ENCODE assay signal across 15 mouse cellular contexts in the genomic region with DNA sequence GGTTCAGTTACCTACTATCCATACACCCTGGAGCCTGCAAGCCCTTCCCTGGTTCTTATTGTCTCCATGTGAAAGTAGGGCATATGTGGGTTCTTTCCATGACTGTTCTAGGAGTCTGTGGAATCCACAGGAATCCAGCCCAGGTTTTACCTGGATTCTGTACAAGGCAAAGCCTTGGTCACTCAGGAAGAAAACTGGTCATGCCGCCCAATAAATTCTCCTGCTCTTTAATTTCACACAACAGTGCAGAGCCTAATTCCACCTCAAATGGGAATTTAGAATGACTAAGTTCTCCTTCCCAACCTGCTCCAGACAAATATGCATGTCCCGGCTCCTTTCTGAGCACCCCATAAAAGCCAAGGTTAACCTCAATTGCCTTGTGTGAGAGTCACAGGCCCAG. TPM values are rescaled to one million over a fixed set of nuclear protein-coding genes. Genes with fewer than 3 reads are reported as not detected.
DNase-seq lines count a peak whose midpoint lies in the region; ATAC-seq and TF ChIP-seq lines count a peak whose summit lies in the region.
"Had no signal": no experiment of that assay in that cellular context is flagged by ENCODE, and none has a peak within 500 bp of the region (broad histone marks: within the 10 kb centered on the region; RNA-seq: fewer than 3 reads in every experiment).

No protein-coding gene starts in this region.

- ATAC-seq in midbrain, embryonic 14.5 days (ENCODE audit: low FRiP score, low TSS enrichment): no peak
- ATAC-seq in midbrain, embryonic 16.5 days: no peak
- no peak for ATAC-seq in forebrain, embryonic 12.5 days (ENCODE audit: low FRiP score)
- ATAC-seq: activated CD4-positive, CD25-positive, alpha-beta regulatory T cell, adult 4 months had no signal

- H3K4me1 ChIP-seq in midbrain, embryonic 14.5 days (ENCODE audit: control insufficient read depth, insufficient read depth, low read length): no peaks in the 10 kb centered on the region
- H3K4me1 ChIP-seq in midbrain, embryonic 16.5 days (ENCODE audit: control insufficient read depth, insufficient read depth, low read length): no peaks in the 10 kb centered on the region
- H3K4me1 ChIP-seq in forebrain, embryonic 12.5 days: 0 out of 2 replicates have a peak, but pooled peaks cover 3% of the 10 kb centered on the region

- H3K4me2 ChIP-seq in midbrain, embryonic 14.5 days (ENCODE audit: low read length): no peak overlapping the region
- no peak overlapping the region for H3K4me2 ChIP-seq in midbrain, embryonic 16.5 days (ENCODE audit: low read length)
- H3K4me2 ChIP-seq in forebrain, embryonic 12.5 days: no peak overlapping the region

- 38% methylated on average over 2 of the region's 2 CpGs for WGBS in midbrain, embryonic 14.5 days
- 37% methylated on average over 2 of the region's 2 CpGs for WGBS in midbrain, embryonic 16.5 days
- WGBS in forebrain, embryonic 12.5 days: 36% methylated on average over 2 of the region's 2 CpGs

- no peak overlapping the region for H3K27ac ChIP-seq in midbrain, embryonic 14.5 days (replicated peaks; ENCODE audit: low read depth, low read length)
- no peak overlapping the region for H3K27ac ChIP-seq in midbrain, embryonic 16.5 days (ENCODE audit: low read length)
- H3K27ac ChIP-seq in layer of hippocampus, adult 2 months: no peak overlapping the region
- no peak overlapping the region for H3K27ac ChIP-seq in forebrain, embryonic 12.5 days
- H3K27ac ChIP-seq: heart, embryonic 10.5 days; midbrain, embryonic 10.5 days had no signal

- no peaks in the 10 kb centered on the region for H3K9me3 ChIP-seq in midbrain, embryonic 14.5 days (ENCODE audit: control insufficient read depth, low read length)
- no peaks in the 10 kb centered on the region for H3K9me3 ChIP-seq in midbrain, embryonic 16.5 days (replicated peaks; ENCODE audit: control insufficient read depth, low read length, poor library complexity, severe bottlenecking)
- H3K9me3 ChIP-seq in forebrain, embryonic 12.5 days: no peaks in the 10 kb centered on the region
- H3K9me3 ChIP-seq: heart, embryonic 10.5 days; midbrain, embryonic 10.5 days had no signal

- H3K4me3 ChIP-seq in midbrain, embryonic 14.5 days (replicated peaks; ENCODE audit: low read depth, low read length): no peak overlapping the region
- H3K4me3 ChIP-seq in midbrain, embryonic 16.5 days (ENCODE audit: low read depth, low read length): no peak overlapping the region
- H3K4me3 ChIP-seq in layer of hippocampus, adult 2 months: no peak overlapping the region
- no peak overlapping the region for H3K4me3 ChIP-seq in forebrain, embryonic 12.5 days (replicated peaks)
- H3K4me3 ChIP-seq: heart, embryonic 10.5 days; midbrain, embryonic 10.5 days had no signal

- peak; percentile 14 for DNase-seq in adrenal gland, adult 8-10 months
- no peak for DNase-seq in adrenal gland, postnatal 25 days
- DNase-seq in midbrain, embryonic 14.5 days: peak; percentile 54
- DNase-seq in kidney, postnatal 14 days: peak; percentile 67
- peak; percentile 47 for DNase-seq in retina, embryonic 14.5 days (ENCODE audit: low spot score)
- DNase-seq in layer of hippocampus, adult 2 months (ENCODE audit: low spot score in 2 of 2): no peak
- DNase-seq: cerebellum, adult 11 months; lung, adult 2 months had no signal

- no peak for TF ChIP-seq CTCF in layer of hippocampus, adult 2 months (conservative IDR thresholded peaks at IDR 0.05)

- H3K27me3 ChIP-seq in midbrain, embryonic 14.5 days (ENCODE audit: control insufficient read depth, insufficient read depth, low read length): no peaks in the 10 kb centered on the region
- no peaks in the 10 kb centered on the region for H3K27me3 ChIP-seq in midbrain, embryonic 16.5 days (ENCODE audit: control insufficient read depth, insufficient read depth, low read depth, low read length)
- H3K27me3 ChIP-seq in forebrain, embryonic 12.5 days: no peaks in the 10 kb centered on the region

- H3K9ac ChIP-seq in midbrain, embryonic 14.5 days (replicated peaks; ENCODE audit: low read length): no peak overlapping the region
- no peak overlapping the region for H3K9ac ChIP-seq in midbrain, embryonic 16.5 days (ENCODE audit: low read depth, low read length)
- no peak overlapping the region for H3K9ac ChIP-seq in forebrain, embryonic 12.5 days

- H3K36me3 ChIP-seq in midbrain, embryonic 14.5 days (ENCODE audit: control insufficient read depth, insufficient read depth, low read length): no peaks in the 10 kb centered on the region
- H3K36me3 ChIP-seq in midbrain, embryonic 16.5 days (ENCODE audit: control insufficient read depth, insufficient read depth, low read length): no peaks in the 10 kb centered on the region
- no peaks in the 10 kb centered on the region for H3K36me3 ChIP-seq in forebrain, embryonic 12.5 days (replicated peaks)
- H3K36me3 ChIP-seq: heart, embryonic 10.5 days; midbrain, embryonic 10.5 days had no signal

RNA-seq across cellular contexts. Expression of gene Gpr156, which starts 16.9 kb away (rescaled TPM):
- total RNA-seq in adrenal gland, adult 8-10 months (2022): under 1 TPM; 0.09 to 0.65 (median 0.29) TPM
- total RNA-seq in adrenal gland, postnatal 25 days (2021): 0.15 TPM in 1 of 2 replicates, not detected in the other
- polyA plus RNA-seq in midbrain, embryonic 14.5 days (2014; fragmentation: Nextera tagmentation; extraction: Ambion mirVana): 5.6 and 7.6 TPM in 2 replicates
- 5.1 and 5.8 TPM in 2 replicates for polyA plus RNA-seq in midbrain, embryonic 16.5 days (2015; fragmentation: Nextera tagmentation; extraction: Ambion mirVana)
- total RNA-seq in layer of hippocampus, adult 2 months (2021): under 1 TPM; 0.74 to 0.81 TPM
- 4.6 and 5.4 TPM in 2 replicates for polyA plus RNA-seq in forebrain, embryonic 12.5 days (2016; fragmentation: Nextera tagmentation; extraction: Ambion mirVana)
- total RNA-seq: neutrophil, adult 5-6 weeks had no signal
- polyA plus RNA-seq: activated CD4-positive, CD25-positive, alpha-beta regulatory T cell, adult 4 months had no signal

RNA-seq across cellular contexts. Expression of gene Lrrc58, which starts 31.2 kb away (rescaled TPM):
- 100 to 1,000 TPM; 130 to 206 (median 160) TPM for total RNA-seq in adrenal gland, adult 8-10 months (2022)
- total RNA-seq in adrenal gland, postnatal 25 days (2021): 150 and 193 TPM in 2 replicates
- polyA plus RNA-seq in midbrain, embryonic 14.5 days (2014; fragmentation: Nextera tagmentation; extraction: Ambion mirVana): 43.1 and 46.6 TPM in 2 replicates
- polyA plus RNA-seq in midbrain, embryonic 16.5 days (2015; fragmentation: Nextera tagmentation; extraction: Ambion mirVana): 41.5 and 41.7 TPM in 2 replicates
- 100 to 1,000 TPM in 1 of 2 experiments, 10 to 100 TPM in 1; 97.2 to 102 TPM for total RNA-seq in layer of hippocampus, adult 2 months (2021)
- polyA plus RNA-seq in forebrain, embryonic 12.5 days (2016; fragmentation: Nextera tagmentation; extraction: Ambion mirVana): 65.8 and 70.1 TPM in 2 replicates

RNA-seq across cellular contexts. Expression of gene Gm36028, which starts 38.4 kb away (rescaled TPM):
- under 1 TPM in 2 of 4 experiments, not detected in 2; 0.29 to 0.75 TPM for total RNA-seq in adrenal gland, adult 8-10 months (2022)
- total RNA-seq in adrenal gland, postnatal 25 days (2021): 0.27 TPM in 1 of 2 replicates, not detected in the other
- 0.20 TPM in 1 of 2 replicates, not detected in the other for polyA plus RNA-seq in midbrain, embryonic 14.5 days (2014; fragmentation: Nextera tagmentation; extraction: Ambion mirVana)
- polyA plus RNA-seq in midbrain, embryonic 16.5 days (2015; fragmentation: Nextera tagmentation; extraction: Ambion mirVana): not detected in 2 replicates
- not detected for total RNA-seq in layer of hippocampus, adult 2 months (2021)
- polyA plus RNA-seq in forebrain, embryonic 12.5 days (2016; fragmentation: Nextera tagmentation; extraction: Ambion mirVana): 0.17 and 0.29 TPM in 2 replicates
- total RNA-seq: neutrophil, adult 5-6 weeks had no signal
- polyA plus RNA-seq: activated CD4-positive, CD25-positive, alpha-beta regulatory T cell, adult 4 months; embryonic facial prominence, embryonic 14.5 days had no signal

Comparison
In these comparisons a context has a peak if more than half of its experiments do, and no peak if none do; other contexts are left out.
1. DNase-seq: peak in adrenal gland, adult 8-10 months (single experiment), midbrain, embryonic 14.5 days (single experiment), kidney, postnatal 14 days (single experiment) and retina, embryonic 14.5 days (single experiment); none in adrenal gland, postnatal 25 days (single experiment) and layer of hippocampus, adult 2 months (0 of 2).